Mouse (Mus musculus) ZHBTc4 (cell line): Measurements from ENCODE around the gene Olfr718-ps1.

Experiments used
- DNase-seq: peaks from one replicate; pipeline ENCODE4 v3.0.0-alpha.2; 2011; ENCODE audit warnings: low read depth, low spot score

The Olfr718-ps1 gene

DNA sequence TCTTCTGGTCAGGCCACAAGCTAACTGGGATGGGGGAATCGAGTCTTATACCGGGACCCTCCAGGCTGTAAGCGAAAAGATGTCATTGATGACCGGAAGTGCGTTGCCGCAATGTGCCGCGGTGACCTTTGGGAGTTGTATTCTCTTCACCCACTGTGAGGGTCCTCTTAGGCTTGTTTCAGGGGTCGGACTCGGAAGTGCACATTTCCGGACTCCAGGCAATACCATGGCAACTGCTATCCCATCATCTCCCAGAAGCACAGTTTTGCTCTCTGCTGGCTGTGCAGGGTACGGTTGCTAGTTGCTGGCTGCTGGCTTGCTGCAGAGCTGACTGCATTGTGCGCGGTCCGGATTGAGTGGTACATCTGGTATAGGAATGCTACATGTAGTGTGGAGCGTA lies 18.3 kb downstream of the Olfr718-ps1 start:
- DNase-seq, result peak; percentile 70

DNA sequence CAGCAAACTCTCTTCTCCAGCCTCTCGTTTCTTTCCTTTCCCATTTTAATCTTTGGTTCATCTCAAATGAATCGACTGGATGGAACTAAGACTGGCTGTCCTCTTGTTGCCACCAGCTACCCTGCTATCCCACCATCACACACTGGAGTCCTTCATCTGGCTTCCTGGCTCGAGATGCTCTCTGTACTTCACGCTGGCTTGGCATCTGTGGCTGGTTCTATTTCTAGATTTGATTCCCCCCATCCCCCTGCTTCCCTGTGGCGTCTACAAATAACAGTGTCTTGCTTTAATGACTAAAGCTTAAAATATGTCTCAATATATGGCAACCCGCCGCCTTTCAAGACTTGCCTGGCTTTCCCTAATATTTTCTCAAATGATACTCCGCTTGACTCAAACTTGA lies 19.5 kb downstream of the Olfr718-ps1 start:
- no peak for DNase-seq

DNA sequence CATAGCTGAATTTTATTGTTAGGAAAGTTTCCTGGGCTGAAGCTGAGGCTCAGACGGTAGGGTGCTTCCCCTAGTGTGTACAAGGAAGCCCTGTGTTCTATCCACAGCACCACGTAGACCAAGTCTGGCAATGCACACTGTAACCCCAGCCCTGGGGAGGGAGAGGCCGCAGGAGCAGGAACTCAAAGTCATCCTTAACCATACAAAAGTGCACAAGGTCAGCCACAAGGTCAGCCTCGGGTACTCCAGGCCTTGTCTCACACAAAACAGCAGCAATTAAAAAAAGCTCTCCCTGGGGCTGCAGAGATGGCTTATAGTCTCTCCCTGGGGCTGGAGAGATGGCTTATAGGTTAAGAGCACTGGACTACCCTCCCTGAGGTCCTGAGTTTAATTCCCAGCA lies 20.5 kb downstream of the Olfr718-ps1 start:
- DNase-seq, result peak; percentile 82

DNA sequence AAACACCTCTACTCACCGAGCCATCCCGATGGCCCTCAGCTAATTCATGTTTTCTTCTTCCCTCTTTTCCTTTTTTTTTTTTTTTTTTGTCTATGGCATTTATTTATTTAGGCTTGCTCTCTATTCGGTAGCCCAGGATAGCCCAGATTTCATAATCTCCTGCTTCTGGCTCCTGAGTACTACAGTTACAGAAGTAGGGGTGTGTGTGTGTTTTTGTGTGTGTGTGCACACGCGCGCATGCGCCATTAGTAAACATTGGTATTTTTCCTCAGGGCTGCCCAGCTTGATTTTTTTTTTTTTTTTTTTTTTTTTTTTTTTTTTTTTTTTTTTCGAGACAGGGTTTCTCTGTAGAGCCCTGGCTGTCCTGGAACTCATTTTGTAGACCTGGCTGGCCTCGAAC lies 21.3 kb downstream of the Olfr718-ps1 start:
- DNase-seq, result no peak

DNA sequence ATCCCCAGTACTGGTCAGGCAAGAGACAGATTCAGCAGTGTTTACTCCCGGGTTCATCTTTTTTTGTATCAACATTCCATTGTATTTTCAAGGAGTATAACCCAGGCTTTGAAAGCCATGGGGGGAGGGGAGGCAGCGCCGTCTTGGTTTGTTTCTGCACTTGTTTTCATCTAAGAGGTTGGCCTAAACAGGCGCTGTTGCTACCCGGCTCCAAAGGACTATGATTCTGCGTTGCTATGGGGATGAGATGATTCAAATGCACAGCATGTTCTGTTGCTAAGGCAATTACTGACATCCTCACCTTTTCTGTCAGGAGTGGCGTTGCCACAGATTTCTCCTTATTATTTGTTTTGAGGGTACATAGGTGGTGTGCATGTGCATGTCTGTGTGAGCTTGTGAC lies 21.8 kb downstream of the Olfr718-ps1 start:
- DNase-seq, result no peak

DNA sequence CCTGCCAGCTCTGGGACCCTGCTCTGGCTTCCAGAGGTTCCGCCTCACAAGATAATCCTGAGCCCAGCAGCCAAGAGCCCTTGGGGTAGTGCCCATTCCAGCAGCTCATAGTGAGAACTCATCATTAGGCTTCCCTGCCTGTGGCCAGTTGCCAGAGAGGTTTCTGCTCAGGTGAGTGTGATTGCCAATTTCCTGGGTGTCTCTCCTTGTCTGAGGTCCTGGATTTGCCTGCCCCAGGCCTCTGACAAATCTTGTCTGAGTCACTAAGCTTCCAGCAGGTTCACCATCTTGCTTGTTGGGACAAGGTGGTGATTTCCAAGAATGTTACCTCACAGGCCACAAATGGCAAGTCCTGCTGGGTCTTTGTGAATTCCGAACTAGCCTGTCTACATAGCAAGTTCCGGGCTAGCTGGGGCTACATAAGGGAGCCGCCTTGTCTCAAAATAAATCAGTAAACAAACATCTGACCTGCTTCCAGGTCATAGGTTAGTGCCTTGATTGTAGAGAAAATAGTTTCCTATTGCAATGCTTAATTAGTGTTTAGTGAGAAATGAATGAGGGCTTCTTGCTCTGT lies 22.5 kb downstream of the Olfr718-ps1 start:
- no peak for DNase-seq

DNA sequence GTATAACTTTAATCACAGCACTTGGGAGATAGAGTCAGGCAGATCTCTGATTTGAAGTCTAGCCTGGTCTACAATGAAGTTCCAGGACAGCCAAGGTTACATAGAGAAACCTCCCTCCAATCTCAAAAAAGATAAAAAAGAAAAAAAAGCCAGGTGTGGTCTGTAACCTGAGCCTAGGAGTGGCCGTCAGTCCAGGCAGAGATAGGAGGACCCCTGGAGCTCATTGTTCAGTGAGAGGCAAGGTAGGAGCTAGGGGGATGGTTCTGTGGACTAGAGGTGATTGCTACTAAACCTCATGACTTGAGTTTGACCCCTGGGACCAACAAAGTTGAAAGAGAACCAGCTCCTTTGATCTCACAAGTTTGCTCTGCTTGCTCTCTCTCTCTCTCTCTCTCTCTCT lies 24.7 kb downstream of the Olfr718-ps1 start:
- peak; percentile 89 for DNase-seq

DNA sequence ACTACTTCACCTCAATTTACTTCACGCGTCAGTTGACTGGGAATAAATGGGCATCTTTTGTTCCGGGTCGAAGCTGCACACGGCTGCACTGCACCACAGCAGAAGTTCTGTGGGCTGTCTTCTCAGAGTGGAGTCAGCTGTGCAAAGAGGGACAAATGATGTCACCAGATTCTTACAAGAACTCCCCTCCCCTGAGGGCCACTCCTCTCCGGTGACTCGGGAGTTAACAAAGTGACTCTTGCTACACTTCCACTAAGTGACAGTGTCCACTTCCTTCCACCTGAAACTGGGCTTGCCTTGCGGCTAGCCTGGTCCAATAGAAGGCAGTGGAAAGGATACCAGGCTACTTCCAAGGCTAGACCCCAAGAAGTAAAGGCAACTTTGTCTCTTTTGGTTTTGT lies 25.3 kb downstream of the Olfr718-ps1 start:
- DNase-seq, result peak; percentile 80

DNA sequence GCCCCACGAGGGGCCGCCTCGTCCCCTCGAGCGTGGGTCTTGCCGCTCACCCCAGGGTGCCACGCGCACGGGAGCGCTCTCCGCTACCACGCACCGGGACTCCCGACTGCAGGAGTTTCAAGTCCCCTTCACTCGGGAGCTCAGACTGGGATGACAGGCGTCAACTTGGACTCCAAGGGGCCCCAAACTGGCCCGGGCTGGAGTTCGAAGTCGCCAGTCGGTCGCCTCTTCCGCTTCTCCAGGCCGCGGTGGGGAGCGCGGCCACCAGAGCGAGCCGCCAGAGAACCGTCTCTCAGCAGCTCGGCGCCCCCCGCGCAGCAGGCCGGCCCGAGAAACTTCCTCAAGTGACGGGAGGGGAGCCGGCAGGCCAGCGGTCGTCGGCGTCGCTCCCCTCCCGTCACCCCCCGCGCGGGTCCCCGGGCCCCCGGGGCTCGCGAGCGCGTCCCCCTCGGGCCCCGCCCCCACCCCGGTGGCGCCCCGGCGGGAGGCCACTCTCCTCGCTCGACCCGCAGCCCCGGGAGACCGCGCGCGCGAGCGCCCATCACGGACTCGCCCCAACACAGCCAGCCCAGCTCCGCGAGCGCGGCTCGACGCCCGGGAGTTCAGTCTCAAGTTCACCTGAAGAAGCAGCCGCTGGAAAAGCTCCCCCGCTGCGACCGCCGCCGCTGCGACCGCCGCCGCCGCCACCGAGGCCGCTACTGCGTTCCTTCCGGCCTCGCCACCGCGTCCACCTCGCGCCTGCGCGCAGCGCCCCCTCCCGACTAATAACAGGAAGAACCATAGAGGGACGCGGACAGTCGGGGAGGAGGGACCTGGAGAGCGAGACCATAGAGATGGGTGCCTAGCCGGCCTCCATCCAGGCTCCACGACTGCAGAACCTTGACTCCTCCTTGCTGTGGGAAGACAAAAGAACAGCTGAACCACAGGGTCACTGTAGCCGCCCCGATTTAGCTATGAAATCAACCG lies 34.8 kb downstream of the Olfr718-ps1 start, which contains the start of gene Rnf216:
TSS of gene Rnf216 (minus strand) at position 714 of the 966 bp plus-strand sequence.
- peak; percentile 97 for DNase-seq

DNA sequence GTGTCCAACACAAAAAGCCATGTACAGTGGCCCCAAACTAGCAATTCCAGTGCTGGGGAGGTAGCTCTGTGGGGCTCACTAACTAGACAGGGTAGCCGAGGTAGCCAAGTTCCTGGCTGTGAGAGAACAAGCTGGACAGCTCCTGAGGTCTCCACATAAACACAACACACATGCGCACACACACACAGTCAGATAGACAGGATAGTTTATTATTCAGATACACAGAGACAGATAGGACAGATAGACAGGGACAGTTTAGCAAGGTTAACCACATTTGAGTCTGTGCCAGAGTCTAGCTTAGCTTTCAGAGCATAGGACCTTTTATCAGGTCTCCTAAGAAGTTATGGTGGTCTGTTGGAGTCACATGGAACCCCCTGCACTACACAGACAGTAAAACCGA lies 40.5 kb downstream of the Olfr718-ps1 start:
- DNase-seq, result no peak

DNA sequence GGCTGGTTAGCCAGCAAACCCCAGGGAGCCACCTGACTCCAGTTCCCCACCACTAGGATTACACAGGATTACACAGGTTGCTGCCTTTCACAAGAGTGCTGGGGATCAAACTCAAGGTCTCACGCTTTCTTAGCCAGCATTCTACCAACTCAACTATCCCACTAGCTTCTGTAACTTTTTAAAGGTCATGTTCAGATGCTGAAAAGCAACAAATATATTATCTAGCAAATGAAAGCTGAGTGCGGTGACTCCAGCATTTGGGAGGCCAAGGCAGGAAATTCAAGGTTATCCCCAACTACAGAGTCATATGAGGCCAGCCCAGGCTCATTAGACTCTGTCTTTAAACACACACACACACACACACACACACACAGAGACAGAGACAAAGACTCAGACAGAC lies 44.1 kb downstream of the Olfr718-ps1 start:
- no peak for DNase-seq

DNA sequence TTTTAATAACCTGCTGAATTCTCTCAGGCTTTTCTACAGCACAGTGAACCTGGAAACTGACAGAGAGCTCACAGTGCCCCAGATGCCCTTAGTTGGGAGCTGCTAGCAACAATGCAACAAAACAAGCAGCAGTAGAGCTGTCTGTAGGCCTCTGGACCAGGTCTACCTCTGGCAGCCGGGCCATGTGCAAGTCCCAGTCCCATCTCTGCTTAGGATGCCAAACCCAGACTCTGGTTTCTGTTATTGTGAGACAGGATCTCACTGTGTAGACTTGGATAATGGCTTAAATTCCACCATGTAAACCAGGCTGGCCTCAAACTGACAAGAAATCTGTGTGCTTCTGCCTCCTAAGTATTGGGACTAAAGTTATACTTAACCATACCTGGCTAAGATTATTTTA lies 45.8 kb downstream of the Olfr718-ps1 start:
- no peak for DNase-seq

DNA sequence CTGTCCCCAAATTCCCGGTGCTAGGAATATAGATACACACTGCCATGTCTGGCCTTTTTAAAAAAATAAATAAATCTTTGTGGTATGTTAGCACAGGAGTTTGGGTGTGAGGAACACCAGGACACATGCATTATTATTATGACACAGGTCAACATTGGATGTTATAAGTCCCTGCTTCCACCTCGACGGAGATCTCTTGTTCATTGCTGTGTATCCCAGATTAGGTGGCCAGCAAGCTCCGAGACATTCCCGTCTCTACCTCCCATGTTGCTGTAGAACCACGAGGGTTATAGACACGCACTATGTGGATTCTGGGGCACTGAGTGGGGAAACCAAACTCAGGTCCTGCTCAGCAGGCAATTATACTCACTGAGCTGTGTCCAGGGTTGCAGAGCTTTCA lies 52.1 kb downstream of the Olfr718-ps1 start:
- DNase-seq, result no peak

DNA sequence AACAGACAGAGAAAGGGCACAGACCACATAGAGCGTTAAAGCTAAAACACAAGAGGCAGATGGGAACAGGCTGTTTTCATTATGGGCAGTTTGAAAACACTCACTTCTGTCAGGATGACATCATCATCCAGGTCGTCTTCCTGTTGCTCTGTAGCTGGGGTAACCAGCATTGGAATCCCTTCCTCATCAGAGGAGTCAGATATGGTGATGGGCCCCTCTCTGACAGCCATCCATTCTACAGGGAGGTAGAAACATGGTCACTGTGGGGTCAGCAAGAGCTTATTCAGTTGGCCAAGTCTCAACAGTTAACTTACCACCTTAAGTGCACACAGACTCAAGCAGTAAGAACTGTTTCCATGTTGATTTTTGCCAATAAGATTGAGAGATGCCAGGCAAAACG lies 54.5 kb downstream of the Olfr718-ps1 start:
- DNase-seq, result no peak

DNA sequence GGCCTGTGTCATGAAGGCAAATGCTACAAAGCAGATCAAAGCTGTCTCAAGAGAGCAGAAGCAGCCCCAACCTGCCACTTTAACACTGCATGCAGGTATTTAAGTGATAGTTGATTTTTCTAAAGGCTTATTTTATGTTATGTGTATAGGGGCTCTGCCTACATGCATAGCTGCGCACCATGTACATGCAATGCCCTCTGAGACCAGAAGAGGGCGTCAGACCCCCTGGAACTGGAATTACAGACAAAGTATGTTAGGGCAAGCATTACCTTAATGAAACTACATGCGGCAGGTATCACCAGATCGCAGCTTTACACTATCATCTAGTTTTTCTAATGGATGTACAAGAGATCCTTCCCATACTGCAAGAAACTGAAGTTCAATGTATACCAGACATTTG lies 62.5 kb downstream of the Olfr718-ps1 start:
- DNase-seq, result peak; percentile 78
